Mouse (Mus musculus) heart, postnatal 0 days (tissue): ENCODE data around the gene Fermt1.

ENCODE experiments used
- CTCF ChIP-seq: IDR thresholded peaks from 2 replicates; pipeline ENCODE4 v1.5.1; 2016; ENCODE audit warnings: antibody characterized with exemption, control low read depth, low read depth
- EP300 ChIP-seq: IDR thresholded peaks from 2 replicates; pipeline ENCODE4 v1.6.1; 2016; ENCODE audit warnings: antibody characterized with exemption, low read depth

DNA sequence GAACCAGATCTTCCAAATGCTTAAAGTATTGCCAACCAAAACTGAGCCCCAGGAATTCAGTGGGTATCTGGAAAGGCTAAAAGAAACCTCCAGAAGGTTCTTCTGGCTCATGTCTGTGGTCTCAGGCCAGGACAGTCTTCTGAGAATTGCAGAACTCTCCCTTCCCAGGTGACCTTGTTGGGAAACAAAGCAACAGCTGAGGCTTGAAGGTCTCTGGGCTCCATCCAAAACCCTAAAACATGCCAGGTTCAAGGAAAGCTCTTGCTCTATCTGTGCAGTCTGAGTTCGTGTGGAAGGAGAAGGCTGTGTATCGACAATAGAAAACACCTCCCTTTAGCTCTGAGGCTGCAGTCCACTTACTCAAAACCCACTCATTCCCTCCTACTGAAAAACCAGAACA lies 40.7 kb downstream of the Fermt1 start:
- no peak for TF ChIP-seq CTCF
- no peak for TF ChIP-seq EP300
